Mouse (Mus musculus): ENCODE measurements around the gene Leng8. TPM values are rescaled to one million over a fixed set of nuclear protein-coding genes. Genes with fewer than 3 reads are reported as not detected.
"Not testable (repeated sequence)": the region's sequence is repeated elsewhere in the genome, so short reads cannot be mapped to it uniquely, and the experiment has no call there.

The Leng8 gene
- total RNA-seq, 2 experiments from 2014 or later, result 21.7 to 142 TPM

GRCm38 (mm10) chr7:4145552-4146190 is 8.8 kb downstream of the Leng8 start:
- ATAC-seq (replicated peaks; ENCODE audit: low FRiP score, low TSS enrichment, poor library complexity, severe bottlenecking), result peak; percentile 24; the same call in 1 of the 2 replicates

DNA sequence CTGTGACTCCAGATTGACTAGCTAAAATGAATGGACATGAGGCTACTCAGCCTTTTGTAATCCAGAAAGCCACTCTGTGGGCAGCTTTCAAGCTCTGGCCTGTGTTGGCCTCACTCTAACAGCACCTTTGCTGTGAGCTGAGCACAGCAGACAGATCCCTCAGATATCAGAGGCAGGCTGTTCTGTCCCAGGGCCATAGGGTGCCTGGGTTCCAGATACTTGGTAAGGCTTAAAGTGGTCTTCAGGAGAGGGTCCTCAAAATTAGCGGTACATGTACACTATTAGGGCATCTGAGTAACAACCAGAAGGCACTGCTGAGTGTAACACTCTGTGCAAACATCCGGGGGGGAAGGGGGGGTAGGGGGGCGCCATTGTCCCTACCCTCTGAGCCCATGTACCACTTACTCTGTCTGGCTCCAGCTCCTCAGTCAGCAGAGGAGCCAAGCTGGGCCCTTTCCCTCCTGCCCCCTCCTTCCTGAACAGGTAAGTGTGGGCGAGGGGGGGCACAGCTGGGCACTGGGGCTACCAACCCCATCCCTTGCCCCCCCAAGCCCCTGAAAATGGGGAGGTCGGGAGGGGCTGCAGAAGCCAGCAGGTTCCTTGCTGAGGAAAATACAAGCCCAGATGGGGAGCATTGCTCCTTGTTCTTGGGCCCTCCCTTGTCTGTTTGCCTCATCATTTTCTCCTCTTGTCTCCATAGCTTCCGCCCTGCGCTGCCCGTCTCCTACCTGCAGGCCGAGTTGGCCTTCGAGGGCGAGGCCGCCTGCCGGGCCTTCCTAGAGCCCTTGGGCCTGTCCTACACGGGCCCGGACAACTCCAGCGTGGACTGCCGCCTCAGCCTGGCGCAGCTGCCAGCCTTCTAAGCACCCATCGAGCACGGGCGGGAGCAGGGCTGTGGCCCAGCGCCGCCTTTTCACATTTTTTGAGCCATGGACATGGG is 9.7 kb downstream of the Leng8 start:
- ATAC-seq (replicated peaks; ENCODE audit: low FRiP score, low TSS enrichment, poor library complexity, severe bottlenecking), result no peak

DNA sequence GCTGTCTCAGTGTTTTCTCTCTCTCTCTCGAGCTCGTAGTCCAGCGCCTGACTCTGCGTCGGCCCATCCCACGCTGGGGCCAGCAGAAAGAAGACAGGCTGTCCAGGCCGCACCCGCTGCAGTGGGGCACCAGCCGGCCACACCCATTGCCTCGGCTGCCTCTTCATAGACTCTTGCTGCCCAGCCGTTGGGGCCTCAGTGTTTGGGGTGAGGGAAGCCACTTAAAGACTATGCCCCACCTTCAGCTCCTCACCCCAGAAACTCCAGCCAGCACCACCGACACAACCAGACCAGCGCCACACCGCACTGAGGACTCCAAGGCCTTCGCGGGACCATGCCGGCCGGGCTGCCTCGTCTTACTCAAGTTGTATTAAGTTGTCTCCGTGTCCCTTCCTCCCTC is 10.5 kb downstream of the Leng8 start:
- no peak for ATAC-seq (replicated peaks; ENCODE audit: low FRiP score, low TSS enrichment, poor library complexity, severe bottlenecking)

DNA sequence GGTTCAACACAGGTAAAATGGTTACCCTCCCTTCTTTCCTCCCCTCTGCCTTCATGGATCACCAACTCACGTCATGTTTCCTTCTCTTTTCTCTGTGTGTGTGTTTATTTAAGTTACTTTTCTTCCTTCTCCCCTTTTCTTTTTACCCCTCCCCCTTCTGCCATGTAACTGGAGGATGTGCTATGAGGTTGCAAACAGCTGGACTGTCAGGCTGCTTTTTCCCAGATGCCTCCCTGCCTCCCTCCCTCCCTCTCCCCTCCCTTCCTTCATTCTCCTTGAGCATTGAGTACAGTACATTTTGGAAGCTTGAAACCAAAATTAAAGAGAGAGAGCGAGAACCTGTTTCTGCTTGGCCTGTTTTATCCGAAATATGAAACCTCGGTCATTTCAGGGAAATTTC is 11.0 kb downstream of the Leng8 start:
- ATAC-seq (replicated peaks; ENCODE audit: low FRiP score, low TSS enrichment, poor library complexity, severe bottlenecking), result no peak

DNA sequence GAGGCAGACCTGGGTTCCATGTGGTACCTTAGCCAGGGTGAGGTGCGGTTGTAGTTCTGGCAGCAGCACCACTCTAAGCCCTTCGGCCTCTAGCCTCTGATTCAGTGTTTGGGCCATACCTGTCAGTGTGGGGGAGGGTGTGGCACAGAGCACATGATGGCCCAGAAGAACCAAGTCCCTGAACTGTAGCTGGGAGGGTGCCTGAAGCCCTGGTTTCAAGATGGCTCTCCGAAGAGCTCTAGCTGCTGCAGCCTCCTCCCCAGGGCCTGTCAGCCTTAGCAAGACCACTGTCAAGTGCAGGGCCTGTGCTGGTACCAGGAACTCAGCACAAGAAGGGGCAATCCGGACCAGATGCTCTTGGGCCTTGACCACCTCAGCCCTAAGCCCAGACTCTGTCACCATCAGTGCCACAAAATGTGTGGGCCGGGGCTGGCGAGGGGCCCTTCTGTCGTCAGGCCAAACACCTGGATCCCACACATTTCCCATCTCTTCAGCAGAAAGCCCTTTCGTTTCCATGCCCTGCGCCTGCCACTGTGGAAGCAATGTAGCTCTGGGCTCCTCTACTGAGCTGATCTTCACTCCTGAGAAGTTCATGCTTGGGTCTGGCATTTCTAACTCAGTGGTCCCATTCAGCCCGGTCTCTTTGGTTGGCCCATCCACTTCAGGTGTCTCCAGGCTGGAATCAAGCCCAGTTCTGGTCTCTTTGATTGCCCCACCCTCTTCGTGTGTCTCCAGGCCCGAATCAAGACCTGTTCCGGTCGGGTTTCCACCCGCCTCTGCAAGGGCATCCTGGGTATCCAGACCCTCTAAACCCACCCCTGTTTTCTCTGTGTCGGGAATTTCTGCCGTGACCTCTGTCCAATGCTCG is 11.7 kb downstream of the Leng8 start:
- peak; percentile 6; the same call in 1 of the 2 replicates for ATAC-seq (replicated peaks; ENCODE audit: low FRiP score, low TSS enrichment, poor library complexity, severe bottlenecking)

GRCm38 (mm10) chr7:4149209-4150054 is 12.6 kb downstream of the Leng8 start:
- ATAC-seq (replicated peaks; ENCODE audit: low FRiP score, low TSS enrichment, poor library complexity, severe bottlenecking), result peak; percentile 56

DNA sequence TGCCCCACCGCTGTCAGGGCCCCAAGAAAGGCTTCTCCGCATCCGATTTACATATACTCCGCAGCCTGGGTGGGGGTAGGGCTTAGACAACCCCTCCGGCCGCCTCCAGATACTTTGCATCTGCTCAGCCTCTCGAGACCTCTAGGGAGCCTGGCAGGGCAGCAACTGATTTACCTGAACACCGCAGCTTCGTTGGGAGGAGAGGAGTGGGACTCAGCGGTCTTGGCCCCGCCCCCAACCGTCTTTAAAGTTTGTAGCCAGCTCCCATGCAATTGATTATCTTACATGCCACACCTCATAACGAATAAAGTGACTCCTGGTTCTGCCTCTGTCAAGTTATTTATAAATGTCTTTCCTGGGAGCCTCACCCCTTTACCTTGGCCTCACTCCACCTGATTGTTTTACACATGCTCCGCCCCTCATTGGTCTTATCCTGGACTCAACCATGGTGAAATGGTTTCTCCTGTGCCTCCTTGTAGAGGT is 13.3 kb downstream of the Leng8 start, which contains the start of gene Leng9:
Gene Leng9, minus strand, starts transcription at position 316 of the 483 bp plus-strand sequence.
- ATAC-seq (replicated peaks; ENCODE audit: low FRiP score, low TSS enrichment, poor library complexity, severe bottlenecking), result peak; percentile 26

DNA sequence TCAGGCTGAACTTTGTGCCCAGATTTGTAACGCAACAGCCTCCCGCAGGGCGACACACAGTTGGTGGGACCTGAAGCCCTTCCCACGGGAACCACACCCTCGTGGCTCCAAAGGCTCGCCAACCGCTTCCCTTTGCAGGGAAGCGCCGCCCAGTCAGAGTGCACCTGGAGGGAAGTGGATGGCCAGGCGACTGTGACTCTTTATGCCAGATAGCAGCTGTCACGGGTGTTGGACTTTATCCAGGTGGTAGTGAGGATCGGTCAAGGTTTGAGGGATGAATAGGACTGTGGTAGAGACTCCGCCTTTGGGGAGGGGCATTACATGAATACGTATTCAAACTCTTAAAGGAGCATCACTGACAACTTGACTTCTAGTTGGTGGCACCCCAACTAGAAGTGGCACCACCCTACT is 14.0 kb downstream of the Leng8 start:
- peak; percentile 45 for ATAC-seq (replicated peaks; ENCODE audit: low FRiP score, low TSS enrichment, poor library complexity, severe bottlenecking)

DNA sequence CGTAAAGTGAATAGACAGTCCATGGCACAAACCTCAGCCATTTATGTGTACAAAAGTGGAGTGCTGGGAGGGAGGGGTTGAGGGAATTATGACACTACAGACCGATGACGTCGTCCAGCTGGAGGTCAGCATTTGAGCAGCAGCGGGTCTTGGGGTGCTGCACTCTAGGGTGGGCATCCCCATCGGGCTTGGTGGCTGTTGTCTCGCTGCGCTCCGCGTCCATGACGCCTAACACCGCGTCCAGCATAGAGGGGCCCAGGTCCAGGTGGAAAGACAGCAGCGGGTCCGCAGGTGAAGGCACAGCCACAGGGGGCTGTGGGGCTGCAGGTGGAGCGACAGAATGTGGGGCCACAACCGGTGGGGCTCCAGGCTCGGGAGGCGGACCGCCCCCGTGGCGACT is 14.4 kb downstream of the Leng8 start:
- ATAC-seq (replicated peaks; ENCODE audit: low FRiP score, low TSS enrichment, poor library complexity, severe bottlenecking), result no peak

- no peak for ATAC-seq (replicated peaks; ENCODE audit: low FRiP score, low TSS enrichment, poor library complexity, severe bottlenecking)
These were observed 17.5 kb downstream of the Leng8 start for GRCm38 (mm10) chr7:4154356-4154755.

- no peak for ATAC-seq (replicated peaks; ENCODE audit: low FRiP score, low TSS enrichment, poor library complexity, severe bottlenecking)
These were observed 18.1 kb downstream of the Leng8 start for GRCm38 (mm10) chr7:4154976-4155375.

GRCm38 (mm10) chr7:4161596-4161995 is 24.8 kb downstream of the Leng8 start:
- not testable (repeated sequence) for ATAC-seq (replicated peaks; ENCODE audit: low FRiP score, low TSS enrichment, poor library complexity, severe bottlenecking)

GRCm38 (mm10) chr7:4163571-4164072 is 26.8 kb downstream of the Leng8 start:
- 0 out of 2 replicates have a peak, but pooled peaks have one; percentile 18 for ATAC-seq (replicated peaks; ENCODE audit: low FRiP score, low TSS enrichment, poor library complexity, severe bottlenecking)

DNA sequence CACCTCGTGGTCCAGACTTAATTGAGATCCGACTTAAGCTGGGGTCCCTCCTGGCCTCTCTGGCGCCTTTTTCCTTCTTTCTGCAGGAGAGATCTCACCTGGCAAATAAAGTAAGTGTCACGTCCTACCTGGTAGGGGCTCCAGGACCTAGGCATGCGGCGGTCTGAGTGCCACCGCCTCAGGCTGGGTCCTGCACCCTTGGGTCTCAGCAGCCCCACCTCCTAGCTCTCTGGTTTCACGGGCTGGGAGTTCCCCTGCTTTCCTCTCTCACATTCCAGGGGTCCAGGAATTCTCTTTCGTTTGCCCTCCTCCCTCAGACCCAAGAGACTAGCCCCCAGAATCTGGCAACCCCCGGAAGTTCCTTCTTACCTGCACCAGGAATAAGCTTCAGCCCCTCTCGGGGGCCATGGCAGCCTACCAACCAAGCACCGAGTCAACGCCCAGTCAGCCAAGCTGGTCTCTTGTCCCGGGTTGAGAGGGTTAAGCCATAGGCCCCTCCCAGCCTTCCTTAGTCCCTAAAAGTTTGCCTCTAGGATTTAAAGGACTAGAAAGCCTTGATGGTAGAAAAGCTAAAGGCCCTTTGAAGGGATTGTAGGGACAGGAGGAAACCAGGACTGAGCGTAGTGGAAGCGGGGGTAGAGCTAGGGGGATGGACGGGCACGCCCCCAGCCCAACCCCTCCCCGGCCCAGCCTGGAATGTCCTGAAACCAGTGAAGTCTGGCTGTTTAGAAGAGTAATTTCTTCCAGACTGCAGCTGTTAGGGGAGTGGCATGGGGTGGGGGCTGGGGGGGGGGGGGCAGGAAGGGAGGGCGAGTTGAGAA is 27.5 kb downstream of the Leng8 start, which contains the start of gene Cdc42ep5:
Gene Cdc42ep5, minus strand, starts transcription at position 771 of the 821 bp plus-strand sequence.
- ATAC-seq (replicated peaks; ENCODE audit: low FRiP score, low TSS enrichment, poor library complexity, severe bottlenecking), result 0 out of 2 replicates have a peak, but pooled peaks have one; percentile 22

GRCm38 (mm10) chr7:4165286-4165685 is 28.4 kb downstream of the Leng8 start:
- no peak for ATAC-seq (replicated peaks; ENCODE audit: low FRiP score, low TSS enrichment, poor library complexity, severe bottlenecking)

DNA sequence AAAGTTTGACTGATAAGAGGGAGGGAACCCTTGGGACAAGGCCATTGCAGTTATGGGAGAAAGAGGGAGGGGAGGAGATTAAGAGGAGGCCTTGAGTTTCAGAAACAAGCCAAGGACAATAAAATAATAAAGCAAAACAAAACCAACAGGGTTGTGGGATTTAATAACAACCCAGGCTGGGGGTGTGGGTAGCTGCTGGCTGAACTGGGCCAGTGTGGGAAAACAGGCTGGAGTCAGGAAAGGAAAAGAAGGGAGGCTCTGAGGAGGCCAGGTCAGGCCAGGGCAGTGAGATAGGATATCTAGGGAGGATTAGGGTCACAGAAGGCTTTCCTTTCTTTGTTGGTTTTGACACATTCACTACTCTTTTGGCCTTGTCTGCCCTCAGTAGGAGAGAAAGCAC is 30.3 kb downstream of the Leng8 start:
- ATAC-seq (replicated peaks; ENCODE audit: low FRiP score, low TSS enrichment, poor library complexity, severe bottlenecking), result no peak

- no peak for ATAC-seq (replicated peaks; ENCODE audit: low FRiP score, low TSS enrichment, poor library complexity, severe bottlenecking)
These were observed 33.5 kb downstream of the Leng8 start for GRCm38 (mm10) chr7:4170193-4170938.
